Mouse (Mus musculus) ovary, postnatal 14 days (tissue): ENCODE measurements around the gene Necab2.

Experiments
- DNase-seq: peaks from one replicate; pipeline ENCODE4 v3.0.0; 2022; ENCODE audit warnings: low spot score

Gene Necab2

GRCm38 (mm10) chr8:119520102-119520501, 73.6 kb downstream of the Necab2 start:
- no peak for DNase-seq
